Mouse (Mus musculus): ENCODE results near the gene Sec61b. TPM values are rescaled to one million over a fixed set of nuclear protein-coding genes. Genes with fewer than 3 reads are reported as not detected.

The Sec61b gene
- polyA plus RNA-seq, 1 experiment, result 175 TPM

DNA sequence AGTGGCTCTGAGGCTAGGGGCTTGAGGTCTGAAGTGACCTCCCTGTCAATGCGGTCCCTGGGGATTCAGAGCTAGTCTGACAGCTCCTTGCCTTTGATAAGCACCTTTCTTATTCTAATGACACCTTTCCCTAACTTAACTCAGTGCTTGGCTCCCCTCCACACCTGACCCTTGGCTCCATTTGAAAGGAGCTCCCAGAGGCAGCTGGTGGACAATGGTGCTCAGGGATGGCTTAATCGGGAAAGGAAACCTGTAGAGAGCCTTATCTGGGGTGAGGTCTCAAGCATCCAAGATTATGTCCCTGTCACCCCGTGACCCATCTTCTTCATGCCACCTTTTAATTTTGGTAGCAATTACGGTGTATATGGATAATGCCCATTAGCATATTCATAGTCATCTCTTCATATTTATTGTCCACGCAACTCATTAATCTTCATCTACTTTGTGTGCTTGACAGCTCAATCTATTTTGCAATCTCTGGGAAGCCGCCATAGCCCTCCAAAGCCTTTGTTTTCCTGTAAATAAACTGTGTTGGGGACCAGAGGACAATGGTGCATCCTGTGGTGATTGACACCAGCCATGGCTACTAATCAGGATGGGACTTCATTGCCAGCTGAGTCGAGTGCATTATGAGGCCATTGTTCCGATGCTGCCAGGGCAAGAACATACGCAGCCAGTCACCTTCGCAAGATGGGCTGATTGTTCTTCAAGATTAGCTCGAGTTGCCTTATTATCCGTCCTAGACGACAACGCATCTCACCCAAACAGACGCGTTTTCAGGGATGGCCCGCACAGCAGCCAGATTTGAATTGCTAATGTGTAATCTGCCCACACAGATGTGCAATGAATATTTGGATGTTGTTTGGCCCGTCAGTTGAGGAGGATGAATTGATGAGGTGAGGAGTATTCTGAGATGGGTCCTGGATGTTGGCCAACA is 24.6 kb upstream of the Sec61b start:
- no peak for DNase-seq (ENCODE audit: low read depth in 1 of 2, low spot score in 2 of 2)
- H3K36me3 ChIP-seq (ENCODE audit: control insufficient read depth, insufficient read depth, low read length), result no peaks in the 10 kb centered on the region
- no peak overlapping the region for H3K4me3 ChIP-seq (ENCODE audit: extremely low read depth, insufficient read depth, insufficient read length)
- H3K4me1 ChIP-seq (ENCODE audit: control insufficient read depth, insufficient read depth, insufficient read length), result no peaks in the 10 kb centered on the region
- no peak overlapping the region for H3K27ac ChIP-seq (ENCODE audit: insufficient read depth, low read length)
- 57% methylated on average over 18 of the region's 18 CpGs for whole genome bisulfite sequencing
- no peaks in the 10 kb centered on the region for H3K27me3 ChIP-seq (ENCODE audit: control insufficient read depth, insufficient read depth, low read length)
- no peak for TF ChIP-seq POLR2A (IDR thresholded peaks at IDR 0.05; ENCODE audit: low read depth, low read length)
- TF ChIP-seq CTCF (IDR thresholded peaks at IDR 0.05; ENCODE audit: extremely low read depth, insufficient read depth, insufficient read length, insufficient replicate concordance), result no peak

DNA sequence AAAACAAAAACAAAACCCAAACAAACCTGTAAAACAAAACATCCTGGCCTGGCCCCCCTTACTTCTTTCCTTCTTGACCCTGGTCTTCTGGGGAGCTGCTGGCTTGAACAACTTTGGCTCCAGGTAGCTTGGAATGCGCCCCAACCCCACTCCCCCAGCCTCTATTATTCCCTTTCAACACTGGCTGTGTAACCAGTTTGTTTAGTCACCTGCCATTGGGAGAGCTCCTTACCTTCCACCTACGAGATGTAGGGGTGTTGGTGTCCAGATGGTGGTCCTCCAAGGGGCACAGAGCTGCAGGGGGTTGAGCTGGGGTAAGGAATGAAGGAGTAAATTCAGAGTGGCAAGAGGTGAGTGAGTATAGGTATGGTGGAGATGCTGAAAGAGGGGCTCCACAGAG is 7.3 kb upstream of the Sec61b start:
- Histone ChIP-seq H3K27ac (ENCODE audit: insufficient read depth, low read length) (no peak overlapping the region), H3K4me1 (ENCODE audit: control insufficient read depth, insufficient read depth, insufficient read length) (no peaks in the 10 kb centered on the region), H3K4me3 (ENCODE audit: extremely low read depth, insufficient read depth, insufficient read length) (no peak overlapping the region), H3K36me3 (ENCODE audit: control insufficient read depth, insufficient read depth, low read length) (peaks cover 21% of the 10 kb centered on the region), H3K27me3 (ENCODE audit: control insufficient read depth, insufficient read depth, low read length) (no peaks in the 10 kb centered on the region)
- TF ChIP-seq POLR2A (IDR thresholded peaks at IDR 0.05; ENCODE audit: low read depth, low read length), result no peak
- no peak for TF ChIP-seq CTCF (IDR thresholded peaks at IDR 0.05; ENCODE audit: extremely low read depth, insufficient read depth, insufficient read length, insufficient replicate concordance)
- 90% methylated on average over 2 of the region's 2 CpGs for WGBS
- DNase-seq (ENCODE audit: low read depth in 1 of 2, low spot score in 2 of 2), result no peak

DNA sequence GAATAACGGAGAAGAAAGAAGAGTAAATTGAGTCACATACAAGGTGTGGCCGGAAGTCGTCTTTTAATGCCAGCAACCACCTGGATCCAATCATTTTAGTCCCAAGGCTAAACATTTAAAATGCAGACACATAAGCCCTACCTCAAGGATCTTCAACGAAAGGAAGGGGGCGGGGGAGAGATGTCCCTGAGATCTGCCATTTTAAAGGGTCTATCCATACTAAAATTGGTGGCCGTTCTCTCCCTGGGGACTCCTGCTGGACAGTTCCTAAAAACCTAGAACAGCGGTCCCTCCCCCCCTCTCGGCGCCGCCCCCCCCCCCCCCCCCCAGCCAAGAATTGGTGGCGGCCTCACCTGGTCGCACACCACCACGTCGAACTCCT is 881 bp upstream of the Sec61b start:
- no peak for TF ChIP-seq CTCF (IDR thresholded peaks at IDR 0.05; ENCODE audit: extremely low read depth, insufficient read depth, insufficient read length, insufficient replicate concordance)
- TF ChIP-seq POLR2A (IDR thresholded peaks at IDR 0.05; ENCODE audit: low read depth, low read length), result no peak

DNA sequence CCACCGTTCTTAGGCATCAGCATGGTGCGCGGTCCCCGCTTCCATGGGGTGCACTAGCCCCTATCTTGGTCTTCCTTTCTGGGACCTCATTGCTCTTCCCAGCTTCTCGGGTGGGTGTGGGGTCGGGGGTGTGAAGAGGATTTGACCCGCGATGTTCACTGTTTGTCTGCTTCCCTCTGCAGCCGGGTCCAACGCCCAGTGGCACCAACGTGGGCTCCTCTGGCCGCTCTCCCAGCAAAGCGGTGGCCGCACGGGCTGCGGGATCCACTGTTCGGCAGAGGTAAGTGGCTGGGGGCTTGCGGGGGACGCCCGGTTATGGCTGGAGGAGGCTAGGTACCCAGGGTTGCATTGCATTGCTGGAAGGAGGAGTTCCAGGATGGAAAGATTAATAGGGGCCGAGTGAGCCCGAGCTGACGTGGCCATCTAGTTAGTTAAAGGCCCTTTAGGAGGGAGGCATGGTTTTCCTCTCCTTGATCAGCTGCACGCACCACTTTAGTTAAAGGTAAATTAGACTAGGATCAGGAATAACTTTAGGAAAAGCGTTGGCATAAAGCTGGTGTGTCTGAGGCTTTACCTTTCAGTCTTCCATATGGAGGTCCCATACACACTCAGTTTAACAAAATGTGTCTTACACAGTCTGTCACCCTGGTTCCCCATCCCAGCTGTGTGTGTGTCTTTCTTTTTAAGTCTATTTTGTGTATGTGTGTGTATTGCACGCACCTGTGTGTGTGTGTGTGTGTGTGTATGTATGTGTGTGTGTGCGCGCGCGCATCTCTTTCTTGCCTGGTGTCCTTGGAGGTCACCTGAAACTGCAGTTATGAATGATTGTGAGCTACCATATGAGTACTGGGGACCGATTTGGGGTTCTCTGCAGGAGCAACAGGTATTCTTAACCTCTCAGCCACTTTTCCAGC is 529 bp downstream of the Sec61b start:
- 16% methylated on average over 31 of the region's 31 CpGs for WGBS
- 0 out of 2 replicates have a peak, but pooled peaks cover 2% of the 10 kb centered on the region for H3K4me1 ChIP-seq (ENCODE audit: control insufficient read depth, insufficient read depth, insufficient read length)
- H3K27me3 ChIP-seq (ENCODE audit: control insufficient read depth, insufficient read depth, low read length), result no peaks in the 10 kb centered on the region
- H3K36me3 ChIP-seq (ENCODE audit: control insufficient read depth, insufficient read depth, low read length), result peaks cover 21% of the 10 kb centered on the region
- DNase-seq (ENCODE audit: low read depth in 1 of 2, low spot score in 2 of 2), result no peak
- TF ChIP-seq POLR2A (IDR thresholded peaks at IDR 0.05; ENCODE audit: low read depth, low read length) (0 out of 2 replicates have a peak, but pooled peaks have one; percentile 54), CTCF (IDR thresholded peaks at IDR 0.05; ENCODE audit: extremely low read depth, insufficient read depth, insufficient read length, insufficient replicate concordance) (no peak)
- H3K27ac ChIP-seq (ENCODE audit: insufficient read depth, low read length), result peak overlapping the region; percentile 84
- H3K4me3 ChIP-seq (ENCODE audit: extremely low read depth, insufficient read depth, insufficient read length), result peak overlapping the region; percentile 83

More for the DNA sequence above, 881 bp upstream of the Sec61b start:
- 3% methylated on average over 8 of the region's 14 CpGs for WGBS
- H3K27ac ChIP-seq (ENCODE audit: insufficient read depth, low read length), result peak overlapping the region; percentile 72
- peak overlapping the region; percentile 78 for H3K4me3 ChIP-seq (ENCODE audit: extremely low read depth, insufficient read depth, insufficient read length)
- 0 out of 2 replicates have a peak, but pooled peaks cover 2% of the 10 kb centered on the region for H3K4me1 ChIP-seq (ENCODE audit: control insufficient read depth, insufficient read depth, insufficient read length)
- no peak for DNase-seq (ENCODE audit: low read depth in 1 of 2, low spot score in 2 of 2)
- H3K36me3 ChIP-seq (ENCODE audit: control insufficient read depth, insufficient read depth, low read length), result peaks cover 22% of the 10 kb centered on the region
- no peaks in the 10 kb centered on the region for H3K27me3 ChIP-seq (ENCODE audit: control insufficient read depth, insufficient read depth, low read length)

DNA sequence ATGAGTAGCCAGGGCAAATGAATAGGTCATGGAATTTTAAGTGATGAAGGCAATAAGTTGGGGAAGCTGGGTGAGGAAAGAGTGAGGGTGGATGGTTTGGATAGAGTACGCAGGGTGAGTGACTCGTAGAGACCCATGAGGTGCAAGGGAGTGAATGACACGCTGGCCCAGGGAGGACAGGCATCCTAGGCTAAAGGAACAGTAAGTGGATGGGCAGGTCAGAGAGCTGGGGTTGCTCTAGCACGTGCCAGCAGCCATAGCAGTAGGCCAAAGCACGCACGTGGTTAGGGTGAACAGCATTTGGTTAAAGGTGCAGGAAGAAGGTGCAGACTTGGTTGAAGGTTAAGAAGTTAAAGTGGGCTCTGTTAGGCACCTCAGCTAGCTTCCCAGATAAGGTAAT is 3.1 kb downstream of the Sec61b start:
- H3K4me1 ChIP-seq (ENCODE audit: control insufficient read depth, insufficient read depth, insufficient read length), result 0 out of 2 replicates have a peak, but pooled peaks cover 2% of the 10 kb centered on the region
- 89% methylated on average over 6 of the region's 6 CpGs for WGBS
- no peak overlapping the region for H3K4me3 ChIP-seq (ENCODE audit: extremely low read depth, insufficient read depth, insufficient read length)
- TF ChIP-seq POLR2A (IDR thresholded peaks at IDR 0.05; ENCODE audit: low read depth, low read length) (no peak), CTCF (IDR thresholded peaks at IDR 0.05; ENCODE audit: extremely low read depth, insufficient read depth, insufficient read length, insufficient replicate concordance) (no peak)
- H3K27ac ChIP-seq (ENCODE audit: insufficient read depth, low read length), result no peak overlapping the region
- no peaks in the 10 kb centered on the region for H3K27me3 ChIP-seq (ENCODE audit: control insufficient read depth, insufficient read depth, low read length)
- peaks cover 24% of the 10 kb centered on the region for H3K36me3 ChIP-seq (ENCODE audit: control insufficient read depth, insufficient read depth, low read length)
- no peak for DNase-seq (ENCODE audit: low read depth in 1 of 2, low spot score in 2 of 2)

DNA sequence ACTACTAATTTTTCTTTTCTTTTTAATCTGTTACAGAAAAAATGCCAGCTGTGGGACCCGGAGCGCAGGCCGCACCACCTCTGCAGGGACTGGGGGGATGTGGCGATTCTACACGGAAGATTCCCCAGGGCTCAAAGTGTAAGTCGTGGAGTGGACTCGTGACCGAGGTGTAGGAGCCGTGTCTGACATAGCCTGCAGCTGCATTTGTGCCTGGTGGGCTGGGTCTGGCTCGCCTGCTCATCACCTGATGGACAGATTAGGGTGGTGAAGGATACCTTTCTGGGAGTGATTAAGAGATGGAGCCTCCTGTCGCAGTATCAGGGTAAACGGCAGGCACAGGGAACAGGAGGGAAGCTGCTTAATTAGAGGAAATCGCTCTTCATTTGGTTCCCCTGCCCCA is 5.6 kb downstream of the Sec61b start:
- DNase-seq (ENCODE audit: low read depth in 1 of 2, low spot score in 2 of 2), result no peak
- Histone ChIP-seq H3K27me3 (ENCODE audit: control insufficient read depth, insufficient read depth, low read length) (no peaks in the 10 kb centered on the region), H3K4me3 (ENCODE audit: extremely low read depth, insufficient read depth, insufficient read length) (no peak overlapping the region), H3K4me1 (ENCODE audit: control insufficient read depth, insufficient read depth, insufficient read length) (no peaks in the 10 kb centered on the region), H3K27ac (ENCODE audit: insufficient read depth, low read length) (no peak overlapping the region), H3K36me3 (ENCODE audit: control insufficient read depth, insufficient read depth, low read length) (peaks cover 33% of the 10 kb centered on the region)
- WGBS, result 94% methylated on average over 13 of the region's 13 CpGs
- no peak for TF ChIP-seq POLR2A (IDR thresholded peaks at IDR 0.05; ENCODE audit: low read depth, low read length)
- no peak for TF ChIP-seq CTCF (IDR thresholded peaks at IDR 0.05; ENCODE audit: extremely low read depth, insufficient read depth, insufficient read length, insufficient replicate concordance)
